Mouse (Mus musculus) effector memory CD4-positive, alpha-beta T cell, adult 7 months (primary cell): ENCODE results near the gene Naxd. TPM values are rescaled to one million over a fixed set of nuclear protein-coding genes. Genes with fewer than 3 reads are reported as not detected.

Experiments used
- polyA plus RNA-seq: library from polyadenylated mRNA; unstranded; fragments of 100-300 nt; shearing (Covaris generic); gene quantifications from one replicate; pipeline ENCODE4 v1.2.1, GENCODE M21; 2017

Naxd gene
- polyA plus RNA-seq = 39.4 TPM

GRCm38 (mm10) chr8:11497017-11497990 is at the start of gene Naxd:
Gene Naxd, plus strand, starts transcription at chr8:11497506.

DNA sequence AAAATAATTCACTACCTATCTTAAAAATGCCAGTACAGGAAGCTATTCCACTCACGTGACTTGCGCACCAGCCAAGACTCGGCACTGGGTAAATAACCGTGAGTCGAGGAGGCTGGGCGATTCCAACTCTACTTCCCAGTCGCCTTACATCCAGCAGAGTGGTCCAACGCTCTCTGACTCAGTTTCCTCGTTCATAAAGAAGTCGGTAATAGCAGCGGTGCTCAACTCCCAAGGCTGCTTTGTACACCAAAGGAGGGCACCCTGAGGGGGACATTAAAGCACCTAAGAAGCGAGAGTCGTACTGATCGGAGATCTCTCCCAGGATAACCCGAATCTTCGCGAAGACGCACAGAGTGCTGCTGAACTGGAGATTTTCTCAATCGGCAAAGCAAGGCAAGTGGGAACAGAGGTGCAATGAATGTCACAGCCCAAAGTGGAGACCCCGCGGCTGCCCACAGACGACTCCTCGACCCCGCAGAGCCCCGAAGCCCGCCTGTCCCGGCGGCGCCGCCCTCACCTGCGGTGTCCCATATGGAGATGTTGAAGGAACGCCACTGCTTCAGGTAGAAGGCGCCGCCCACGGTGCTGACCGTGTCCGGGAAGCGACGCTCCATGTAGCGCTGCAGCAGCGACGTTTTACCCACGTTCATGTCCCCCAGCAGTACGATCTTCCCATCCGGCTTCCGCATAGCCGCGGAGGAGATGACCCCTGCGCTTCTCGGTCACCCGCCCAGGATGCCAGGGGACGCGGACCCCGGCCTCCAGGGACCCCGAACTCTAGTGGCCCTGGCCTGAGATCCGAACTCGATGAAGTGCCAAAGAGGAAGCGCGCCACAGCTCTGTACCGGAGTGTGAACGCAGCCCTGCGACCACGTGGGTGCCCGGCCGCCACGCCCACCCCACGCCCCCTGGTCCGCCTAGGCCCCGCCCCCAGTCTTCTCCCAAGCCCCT is 19.2 kb upstream of the Naxd start, which contains the start of gene Rab20:
Gene Rab20, minus strand, starts transcription at position 900 of the 951 bp plus-strand sequence.

DNA sequence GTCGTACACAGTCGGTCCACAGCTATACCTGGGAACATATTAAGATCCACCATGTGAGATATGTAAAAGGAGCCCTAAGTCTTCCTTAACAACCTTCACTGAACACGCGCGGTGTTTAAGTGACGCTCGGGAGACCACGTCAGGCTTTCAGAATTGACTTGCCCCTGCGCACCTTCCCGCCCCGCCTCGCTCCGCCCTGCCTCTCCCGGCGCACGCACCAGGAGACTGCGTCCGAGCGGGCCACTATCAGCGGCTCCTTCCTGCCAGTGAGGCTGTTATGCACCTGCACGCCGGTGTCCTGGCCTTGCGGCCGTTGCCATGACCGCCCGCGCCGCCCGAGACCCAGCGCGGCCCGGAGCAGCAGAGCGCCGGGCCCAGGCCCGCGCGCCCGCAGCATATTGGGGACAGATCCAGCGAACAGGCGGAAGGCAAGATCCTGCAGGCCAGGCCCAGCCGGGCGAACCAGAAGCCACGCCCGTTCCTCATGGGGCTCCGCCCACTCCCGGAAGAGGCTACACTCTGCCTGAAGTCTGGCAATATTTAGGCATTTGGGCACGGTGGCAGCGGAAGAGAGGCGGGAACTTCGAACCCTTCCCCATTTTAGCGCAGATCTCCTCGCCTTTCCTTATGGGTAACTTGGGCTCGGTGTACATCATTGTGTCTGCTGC is 53.1 kb downstream of the Naxd start, which contains the start of gene Cars2:
Gene Cars2, minus strand, starts transcription at position 503 of the 668 bp plus-strand sequence.

GRCm38 (mm10) chr8:11554799-11555719 is 57.8 kb downstream of the Naxd start, which contains the start of gene Ing1:
Gene Ing1, plus strand, starts transcription at chr8:11555571.

Other genes with a start within 250 kb of the Naxd start
- not detected for gene Col4a2, start 184.7 kb upstream of the Naxd start, polyA plus RNA-seq
- gene Col4a1, start 184.7 kb upstream of the Naxd start, polyA plus RNA-seq = 0.73 TPM
- gene Rab20, start 18.8 kb upstream of the Naxd start, polyA plus RNA-seq = 28.1 TPM
- gene Cars2, start 53.3 kb downstream of the Naxd start, polyA plus RNA-seq = 34.4 TPM
- gene Ing1, start 58.1 kb downstream of the Naxd start, polyA plus RNA-seq = 54.8 TPM
- 94.8 TPM for gene Ankrd10, start 138.3 kb downstream of the Naxd start, polyA plus RNA-seq
- not detected for gene 1700016D06Rik, start 203.6 kb downstream of the Naxd start, polyA plus RNA-seq
- gene Arhgef7, start 230.2 kb downstream of the Naxd start, polyA plus RNA-seq = 14.1 TPM